Mouse (Mus musculus) heart, embryonic 13.5 days (tissue): ENCODE data around the gene Nme6. TPM values are rescaled to one million over a fixed set of nuclear protein-coding genes. Genes with fewer than 3 reads are reported as not detected.
"Not testable (repeated sequence)": the region's sequence is repeated elsewhere in the genome, so short reads cannot be mapped to it uniquely, and the experiment has no call there.

Experiments
- ATAC-seq: fragments of 200-750 bp; cut with Nextera tagmentation; 2 replicates; pipeline ENCODE4 v1.8.0; 2017; ENCODE audit warnings: moderate TSS enrichment; ENCODE audit not compliant: insufficient number of reproducible peaks, low FRiP score, low TSS enrichment; ENCODE audit errors: extremely low read depth
- H3K27ac ChIP-seq: fragments of 300-500 bp; sonication (generic); replicated peaks from 2 replicates; pipeline ENCODE4 v1.5.1; 2015; ENCODE audit warnings: moderate library complexity, mild to moderate bottlenecking, inconsistent platforms
- H3K27me3 ChIP-seq: fragments of 300-500 bp; sonication (generic); replicated peaks from 2 replicates; pipeline ENCODE4 v1.6.1; 2015; ENCODE audit warnings: mild to moderate bottlenecking, inconsistent platforms
- H3K36me3 ChIP-seq: fragments of 300-500 bp; sonication (generic); 2 replicates; pipeline ENCODE4 v1.6.1; 2015; ENCODE audit warnings: mild to moderate bottlenecking, inconsistent platforms
- H3K4me1 ChIP-seq: fragments of 300-500 bp; sonication (generic); 2 replicates; pipeline ENCODE4 v1.6.1; 2015; ENCODE audit warnings: inconsistent platforms
- H3K4me2 ChIP-seq: fragments of 300-500 bp; sonication (generic); 2 replicates; pipeline ENCODE4 v1.6.1; 2015; ENCODE audit warnings: inconsistent platforms, mild to moderate bottlenecking, moderate library complexity
- H3K4me3 ChIP-seq: fragments of 300-500 bp; sonication (generic); 2 replicates; pipeline ENCODE4 v1.5.1; 2015; ENCODE audit warnings: moderate library complexity, mild to moderate bottlenecking, inconsistent platforms
- H3K9ac ChIP-seq: fragments of 300-500 bp; sonication (generic); 2 replicates; pipeline ENCODE4 v1.6.1; 2015; ENCODE audit warnings: inconsistent platforms, mild to moderate bottlenecking, moderate library complexity
- H3K9me3 ChIP-seq: fragments of 300-500 bp; sonication (generic); 2 replicates; pipeline ENCODE4 v1.6.1; 2016; ENCODE audit warnings: inconsistent platforms
- WGBS: fragments of 180-500 bp; shearing (Covaris S2); methylation state at CpG from one replicate; pipeline ENCODE4 v1.1.7; 2015; ENCODE audit warnings: mixed read lengths; 5-methylcytosine and 5-hydroxymethylcytosine counted together
- polyA plus RNA-seq: library from polyadenylated mRNA; unstranded; fragments of >200 nt; fragmentation: Nextera tagmentation; extraction: Ambion mirVana; gene quantifications from 2 replicates; pipeline ENCODE4 v1.2.1, GENCODE M21; 2015

Gene Nme6
- 59.9 and 61.4 TPM in 2 replicates for polyA plus RNA-seq

GRCm38 (mm10) chr9:109832391-109833087, at the start of gene Nme6:
TSS of gene Nme6 (plus strand) at chr9:109832749.
- no peaks in the 10 kb centered on the region for H3K27me3 ChIP-seq
- peak within 1 kb of the TSS; percentile 85 for H3K4me2 ChIP-seq
- ATAC-seq = peak; percentile 89
- peak within 1 kb of the TSS; percentile 67 for H3K27ac ChIP-seq
- H3K4me1 ChIP-seq = peaks cover 12% of the 10 kb centered on the region
- WGBS = under 1% methylated on average over 32 of the region's 32 CpGs
- no peaks in the 10 kb centered on the region for H3K9me3 ChIP-seq
- H3K36me3 ChIP-seq = peaks cover 40% of the 10 kb centered on the region
- peak within 1 kb of the TSS; percentile 66 for H3K4me3 ChIP-seq
- H3K9ac ChIP-seq = peak within 1 kb of the TSS; percentile 81

- not testable (repeated sequence) for H3K4me1 ChIP-seq, H3K4me3 ChIP-seq, H3K9me3 ChIP-seq, H3K4me2 ChIP-seq, ATAC-seq, H3K27me3 ChIP-seq, H3K36me3 ChIP-seq, H3K9ac ChIP-seq, H3K27ac ChIP-seq
- 60% methylated on average over 4 of the region's 4 CpGs for WGBS
These were observed 42.0 kb upstream of the Nme6 start, which contains the start of gene Fbxw27 for GRCm38 (mm10) chr9:109790570-109790969. TSS of gene Fbxw27 (minus strand) at chr9:109790670.

DNA sequence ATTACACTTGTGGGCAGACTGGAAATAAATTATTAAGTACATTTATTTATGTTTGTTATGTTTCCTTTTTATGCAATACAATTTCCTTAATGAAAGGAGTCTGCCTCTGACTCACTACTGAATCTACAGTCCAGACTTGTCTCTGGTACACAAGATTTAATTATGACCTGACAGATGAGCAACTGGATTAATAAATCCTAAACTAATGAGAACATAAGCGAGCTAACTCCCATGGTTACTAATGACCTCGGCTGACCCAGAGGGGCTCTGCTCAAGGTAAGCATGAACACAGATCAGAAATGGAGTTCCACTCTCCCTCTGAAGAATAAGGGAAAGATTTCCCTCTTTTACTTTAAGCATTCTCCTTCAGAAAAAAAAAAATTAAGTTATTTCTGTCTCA, 37.3 kb upstream of the Nme6 start:
- WGBS = 77% methylated on average over 2 of the region's 2 CpGs
- no peak overlapping the region for H3K4me3 ChIP-seq
- H3K27me3 ChIP-seq = no peaks in the 10 kb centered on the region
- no peak overlapping the region for H3K4me2 ChIP-seq
- H3K27ac ChIP-seq = no peak overlapping the region
- no peak for ATAC-seq
- no peaks in the 10 kb centered on the region for H3K4me1 ChIP-seq
- H3K36me3 ChIP-seq = no peaks in the 10 kb centered on the region
- H3K9me3 ChIP-seq = no peaks in the 10 kb centered on the region
- no peak overlapping the region for H3K9ac ChIP-seq

GRCm38 (mm10) chr9:109795811-109796210, 36.7 kb upstream of the Nme6 start:
- no peaks in the 10 kb centered on the region for H3K27me3 ChIP-seq
- 57% methylated on average over 2 of the region's 2 CpGs for WGBS
- H3K9ac ChIP-seq = no peak overlapping the region
- H3K4me3 ChIP-seq = no peak overlapping the region
- H3K9me3 ChIP-seq = no peaks in the 10 kb centered on the region
- ATAC-seq = no peak
- H3K4me2 ChIP-seq = no peak overlapping the region
- no peaks in the 10 kb centered on the region for H3K4me1 ChIP-seq
- no peaks in the 10 kb centered on the region for H3K36me3 ChIP-seq
- H3K27ac ChIP-seq = no peak overlapping the region

- Histone ChIP-seq H3K9ac (no peak overlapping the region), H3K4me3 (no peak overlapping the region), H3K27ac (no peak overlapping the region), H3K4me2 (no peak overlapping the region), H3K9me3 (no peaks in the 10 kb centered on the region), H3K36me3 (no peaks in the 10 kb centered on the region), H3K27me3 (no peaks in the 10 kb centered on the region), H3K4me1 (no peaks in the 10 kb centered on the region)
- 74% methylated on average over 1 of the region's 1 CpGs for WGBS
- ATAC-seq = no peak
These were observed 34.5 kb upstream of the Nme6 start for GRCm38 (mm10) chr9:109798051-109798450.

- WGBS = 74% methylated on average over 2 of the region's 2 CpGs
- not testable (repeated sequence) for H3K4me2 ChIP-seq, ATAC-seq, H3K36me3 ChIP-seq, H3K9me3 ChIP-seq, H3K9ac ChIP-seq, H3K4me1 ChIP-seq, H3K27me3 ChIP-seq, H3K4me3 ChIP-seq, H3K27ac ChIP-seq
These were observed 27.0 kb upstream of the Nme6 start for GRCm38 (mm10) chr9:109805596-109805995.

DNA sequence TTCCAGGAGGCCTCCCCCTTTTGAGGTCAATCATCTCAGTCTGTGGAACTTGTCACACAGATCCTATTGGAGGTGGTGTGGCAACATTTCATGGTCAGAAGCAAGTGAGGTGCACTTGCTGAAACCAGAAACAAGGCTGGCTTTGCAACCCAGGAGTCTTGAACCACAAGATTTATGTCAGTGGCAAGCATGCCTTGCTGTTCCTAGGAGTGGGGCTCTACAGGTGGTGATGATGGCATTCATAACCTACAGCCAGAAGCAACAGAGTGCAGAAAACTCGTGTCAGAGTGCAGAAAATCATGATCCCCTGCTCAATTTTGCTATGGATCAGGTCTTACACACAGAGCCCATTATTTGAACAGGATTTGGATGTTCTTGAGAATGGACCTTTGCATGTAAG, 26.3 kb upstream of the Nme6 start:
- H3K9me3 ChIP-seq = no peaks in the 10 kb centered on the region
- H3K27me3 ChIP-seq = no peaks in the 10 kb centered on the region
- no peak overlapping the region for H3K4me2 ChIP-seq
- H3K36me3 ChIP-seq = no peaks in the 10 kb centered on the region
- WGBS = 39% methylated on average over 1 of the region's 1 CpGs
- no peaks in the 10 kb centered on the region for H3K4me1 ChIP-seq
- no peak for ATAC-seq
- H3K27ac ChIP-seq = no peak overlapping the region
- H3K9ac ChIP-seq = no peak overlapping the region
- no peak overlapping the region for H3K4me3 ChIP-seq

GRCm38 (mm10) chr9:109806695-109807293, 25.8 kb upstream of the Nme6 start:
- no peak for ATAC-seq
- Histone ChIP-seq H3K9ac (no peak overlapping the region), H3K27me3 (no peaks in the 10 kb centered on the region), H3K4me2 (no peak overlapping the region), H3K36me3 (no peaks in the 10 kb centered on the region), H3K4me3 (no peak overlapping the region), H3K27ac (no peak overlapping the region), H3K4me1 (no peaks in the 10 kb centered on the region), H3K9me3 (no peaks in the 10 kb centered on the region)
- 80% methylated on average over 2 of the region's 2 CpGs for WGBS

GRCm38 (mm10) chr9:109807898-109808297, 24.7 kb upstream of the Nme6 start:
- Histone ChIP-seq H3K4me1 (no peaks in the 10 kb centered on the region), H3K27ac (no peak overlapping the region), H3K27me3 (no peaks in the 10 kb centered on the region), H3K36me3 (no peaks in the 10 kb centered on the region), H3K4me2 (no peak overlapping the region), H3K9me3 (no peaks in the 10 kb centered on the region), H3K4me3 (no peak overlapping the region), H3K9ac (no peak overlapping the region)
- 41% methylated on average over 3 of the region's 3 CpGs for WGBS
- no peak for ATAC-seq

DNA sequence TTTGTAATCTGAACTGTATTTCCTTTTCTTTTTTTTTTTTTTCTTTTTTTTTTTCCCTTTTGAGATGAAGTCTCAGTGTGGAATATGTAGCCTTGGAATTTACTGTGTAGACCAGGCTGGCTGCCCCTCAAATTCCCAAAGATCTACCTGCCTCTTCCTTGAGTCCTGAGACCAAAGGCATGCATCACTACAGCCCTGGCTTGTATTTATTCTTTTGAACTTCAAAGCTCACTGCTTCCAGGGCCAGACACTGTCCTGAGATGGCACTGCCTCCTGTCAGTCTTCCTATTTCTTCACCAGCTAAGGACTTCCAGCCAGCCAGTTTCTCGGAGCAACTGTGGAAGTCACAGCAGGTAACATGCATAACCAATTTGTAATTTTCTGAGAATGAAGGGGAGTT, 20.6 kb upstream of the Nme6 start, which contains the start of gene Spink8:
Gene Spink8, plus strand, starts transcription at position 301 of the 400 bp plus-strand sequence.
- no peaks in the 10 kb centered on the region for H3K9me3 ChIP-seq
- no peak within 1 kb of the TSS for H3K4me2 ChIP-seq
- H3K27ac ChIP-seq = no peak within 1 kb of the TSS
- no peaks in the 10 kb centered on the region for H3K36me3 ChIP-seq
- WGBS = 71% methylated on average over 1 of the region's 1 CpGs
- no peaks in the 10 kb centered on the region for H3K27me3 ChIP-seq
- H3K4me3 ChIP-seq = no peak within 1 kb of the TSS
- ATAC-seq = no peak
- H3K9ac ChIP-seq = no peak within 1 kb of the TSS
- peaks cover 9% of the 10 kb centered on the region for H3K4me1 ChIP-seq

DNA sequence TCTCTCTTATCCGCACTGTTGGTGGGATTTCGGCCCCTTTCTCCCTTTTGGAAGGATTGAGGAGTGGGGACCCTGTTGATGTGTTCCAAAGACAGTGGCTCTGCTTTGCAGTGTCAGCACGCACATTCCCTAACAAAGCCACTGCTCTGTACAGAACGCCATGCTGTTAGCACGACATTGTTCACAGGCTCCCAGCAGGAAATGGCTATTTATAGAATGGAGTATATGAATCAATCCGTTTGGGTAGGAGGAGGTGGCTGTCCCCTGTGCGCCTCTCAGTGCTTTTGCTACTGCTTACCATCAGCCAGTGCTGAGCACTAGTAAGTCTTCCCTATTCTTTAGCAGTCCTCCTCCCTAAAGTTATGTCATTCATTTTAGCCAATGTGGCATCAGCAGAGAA, 19.1 kb upstream of the Nme6 start:
- no peaks in the 10 kb centered on the region for H3K36me3 ChIP-seq
- H3K9ac ChIP-seq = no peak overlapping the region
- WGBS = 33% methylated on average over 7 of the region's 7 CpGs
- H3K4me2 ChIP-seq = peak overlapping the region; percentile 31
- ATAC-seq = no peak
- H3K4me3 ChIP-seq = no peak overlapping the region
- 0 out of 2 replicates have a peak overlapping the region, but pooled peaks have one; percentile 39 for H3K27ac ChIP-seq
- H3K4me1 ChIP-seq = peaks cover 9% of the 10 kb centered on the region
- H3K27me3 ChIP-seq = no peaks in the 10 kb centered on the region
- no peaks in the 10 kb centered on the region for H3K9me3 ChIP-seq

GRCm38 (mm10) chr9:109816341-109816740, 16.2 kb upstream of the Nme6 start:
- Histone ChIP-seq H3K4me2 (no peak overlapping the region), H3K9ac (no peak overlapping the region), H3K27ac (no peak overlapping the region), H3K36me3 (no peaks in the 10 kb centered on the region), H3K4me3 (no peak overlapping the region), H3K27me3 (no peaks in the 10 kb centered on the region), H3K4me1 (peaks cover 9% of the 10 kb centered on the region), H3K9me3 (no peaks in the 10 kb centered on the region)
- no peak for ATAC-seq
- WGBS = 33% methylated on average over 6 of the region's 6 CpGs
